Mouse (Mus musculus): ENCODE measurements around the gene Cdc7. TPM values are rescaled to one million over a fixed set of nuclear protein-coding genes. Genes with fewer than 3 reads are reported as not detected.

Gene Cdc7
- polyA plus RNA-seq, 1 experiment from 2014 or later, result 49.7 TPM

- Histone ChIP-seq H3K36me3 (ENCODE audit: control insufficient read depth, insufficient read depth, low read length) (no peaks in the 10 kb centered on the region), H3K9me3 (replicated peaks; ENCODE audit: control insufficient read depth, low read length, poor library complexity, severe bottlenecking) (no peaks in the 10 kb centered on the region), H3K4me1 (ENCODE audit: control insufficient read depth, insufficient read depth, low read length) (no peaks in the 10 kb centered on the region), H3K4me2 (ENCODE audit: low read length) (no peak overlapping the region), H3K4me3 (ENCODE audit: low read depth, low read length) (no peak overlapping the region), H3K27ac (ENCODE audit: low read length) (no peak overlapping the region), H3K9ac (ENCODE audit: low read depth, low read length) (no peak overlapping the region), H3K27me3 (ENCODE audit: control insufficient read depth, insufficient read depth, low read depth, low read length) (no peaks in the 10 kb centered on the region)
- ATAC-seq, result no peak
- 81% methylated on average over 5 of the region's 5 CpGs for WGBS
Measured at GRCm38 (mm10) chr5:107025371-107025770, 61.2 kb downstream of the Cdc7 start.

GRCm38 (mm10) chr5:107025809-107026208 lies 61.7 kb downstream of the Cdc7 start:
- Histone ChIP-seq H3K27ac (ENCODE audit: low read length) (no peak overlapping the region), H3K4me2 (ENCODE audit: low read length) (no peak overlapping the region), H3K4me1 (ENCODE audit: control insufficient read depth, insufficient read depth, low read length) (no peaks in the 10 kb centered on the region), H3K4me3 (ENCODE audit: low read depth, low read length) (no peak overlapping the region), H3K36me3 (ENCODE audit: control insufficient read depth, insufficient read depth, low read length) (no peaks in the 10 kb centered on the region), H3K27me3 (ENCODE audit: control insufficient read depth, insufficient read depth, low read depth, low read length) (no peaks in the 10 kb centered on the region), H3K9ac (ENCODE audit: low read depth, low read length) (no peak overlapping the region), H3K9me3 (replicated peaks; ENCODE audit: control insufficient read depth, low read length, poor library complexity, severe bottlenecking) (no peaks in the 10 kb centered on the region)
- 92% methylated on average over 8 of the region's 8 CpGs for WGBS
- no peak for ATAC-seq

GRCm38 (mm10) chr5:107027616-107028015 lies 63.5 kb downstream of the Cdc7 start:
- H3K9ac ChIP-seq (ENCODE audit: low read depth, low read length), result no peak overlapping the region
- ATAC-seq, result no peak
- H3K4me1 ChIP-seq (ENCODE audit: control insufficient read depth, insufficient read depth, low read length), result no peaks in the 10 kb centered on the region
- no peak overlapping the region for H3K27ac ChIP-seq (ENCODE audit: low read length)
- WGBS, result 92% methylated on average over 6 of the region's 6 CpGs
- H3K27me3 ChIP-seq (ENCODE audit: control insufficient read depth, insufficient read depth, low read depth, low read length), result no peaks in the 10 kb centered on the region
- H3K9me3 ChIP-seq (replicated peaks; ENCODE audit: control insufficient read depth, low read length, poor library complexity, severe bottlenecking), result no peaks in the 10 kb centered on the region
- no peak overlapping the region for H3K4me2 ChIP-seq (ENCODE audit: low read length)
- H3K36me3 ChIP-seq (ENCODE audit: control insufficient read depth, insufficient read depth, low read length), result no peaks in the 10 kb centered on the region
- no peak overlapping the region for H3K4me3 ChIP-seq (ENCODE audit: low read depth, low read length)

GRCm38 (mm10) chr5:107028557-107028956 lies 64.4 kb downstream of the Cdc7 start:
- Histone ChIP-seq H3K4me1 (ENCODE audit: control insufficient read depth, insufficient read depth, low read length) (no peaks in the 10 kb centered on the region), H3K9ac (ENCODE audit: low read depth, low read length) (no peak overlapping the region), H3K27ac (ENCODE audit: low read length) (no peak overlapping the region), H3K9me3 (replicated peaks; ENCODE audit: control insufficient read depth, low read length, poor library complexity, severe bottlenecking) (no peaks in the 10 kb centered on the region), H3K4me2 (ENCODE audit: low read length) (no peak overlapping the region), H3K36me3 (ENCODE audit: control insufficient read depth, insufficient read depth, low read length) (no peaks in the 10 kb centered on the region), H3K4me3 (ENCODE audit: low read depth, low read length) (no peak overlapping the region), H3K27me3 (ENCODE audit: control insufficient read depth, insufficient read depth, low read depth, low read length) (no peaks in the 10 kb centered on the region)
- ATAC-seq, result no peak
- 59% methylated on average over 1 of the region's 1 CpGs for WGBS

- H3K4me3 ChIP-seq (ENCODE audit: low read depth, low read length), result no peak overlapping the region
- no peaks in the 10 kb centered on the region for H3K9me3 ChIP-seq (replicated peaks; ENCODE audit: control insufficient read depth, low read length, poor library complexity, severe bottlenecking)
- ATAC-seq, result no peak
Measured at GRCm38 (mm10) chr5:107029801-107030200, 65.7 kb downstream of the Cdc7 start.

GRCm38 (mm10) chr5:107030821-107031220 lies 66.7 kb downstream of the Cdc7 start:
- no peak for ATAC-seq
- Histone ChIP-seq H3K9me3 (replicated peaks; ENCODE audit: control insufficient read depth, low read length, poor library complexity, severe bottlenecking) (no peaks in the 10 kb centered on the region), H3K4me1 (ENCODE audit: control insufficient read depth, insufficient read depth, low read length) (no peaks in the 10 kb centered on the region), H3K27me3 (ENCODE audit: control insufficient read depth, insufficient read depth, low read depth, low read length) (no peaks in the 10 kb centered on the region), H3K4me2 (ENCODE audit: low read length) (no peak overlapping the region), H3K27ac (ENCODE audit: low read length) (no peak overlapping the region), H3K4me3 (ENCODE audit: low read depth, low read length) (no peak overlapping the region), H3K9ac (ENCODE audit: low read depth, low read length) (no peak overlapping the region), H3K36me3 (ENCODE audit: control insufficient read depth, insufficient read depth, low read length) (no peaks in the 10 kb centered on the region)
- WGBS, result 95% methylated on average over 10 of the region's 10 CpGs

More at GRCm38 (mm10) chr5:107029801-107030200, 65.7 kb downstream of the Cdc7 start:
- Histone ChIP-seq H3K36me3 (ENCODE audit: control insufficient read depth, insufficient read depth, low read length) (no peaks in the 10 kb centered on the region), H3K27me3 (ENCODE audit: control insufficient read depth, insufficient read depth, low read depth, low read length) (no peaks in the 10 kb centered on the region), H3K4me1 (ENCODE audit: control insufficient read depth, insufficient read depth, low read length) (no peaks in the 10 kb centered on the region), H3K4me2 (ENCODE audit: low read length) (no peak overlapping the region), H3K27ac (ENCODE audit: low read length) (no peak overlapping the region), H3K9ac (ENCODE audit: low read depth, low read length) (no peak overlapping the region)
- 84% methylated on average over 4 of the region's 4 CpGs for WGBS

Other genes with a start within 250 kb of the Cdc7 start
- 7.9 and 9.0 TPM in 2 replicates for gene Hfm1, start 38.0 kb upstream of the Cdc7 start, polyA plus RNA-seq (2015; fragmentation: Nextera tagmentation; extraction: Ambion mirVana)

Data from midbrain, embryonic 16.5 days (tissue).